Mouse (Mus musculus) liver (tissue): ENCODE data around the gene Adam29.

Experiments used
- DNase-seq: peaks from one replicate; pipeline ENCODE4 v3.0.0-alpha.2; 2020; ENCODE audit warnings: mixed read lengths

The Adam29 gene

DNA sequence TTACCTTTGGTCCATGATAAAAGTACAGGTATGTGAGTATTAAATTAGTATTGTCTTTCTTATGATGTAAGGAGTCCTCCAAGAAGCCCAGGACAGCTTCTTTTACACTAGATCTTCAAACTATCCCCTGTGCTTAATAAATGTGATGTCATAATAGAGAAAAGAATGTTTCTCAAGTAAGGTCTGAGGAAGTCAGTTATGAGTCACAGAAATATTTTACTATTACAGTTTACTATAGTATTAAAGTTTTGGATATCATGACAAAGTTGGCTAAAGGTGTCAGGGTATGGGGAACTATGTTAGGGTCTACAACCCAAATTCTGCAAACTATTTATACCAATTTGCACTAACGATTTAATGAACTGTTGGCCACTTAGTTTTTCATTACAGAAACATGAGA lies at the start of gene Adam29:
Gene Adam29, minus strand, starts transcription at position 101 of the 400 bp plus-strand sequence.
- DNase-seq, result no peak

GRCm38 (mm10) chr8:55940526-55940880 lies 33.8 kb upstream of the Adam29 start:
- peak; percentile 35 for DNase-seq

- peak; percentile 2 for DNase-seq
These were observed 33.2 kb upstream of the Adam29 start, which contains the start of gene Glra3 for GRCm38 (mm10) chr8:55939870-55940525. Gene Glra3, plus strand, starts transcription at chr8:55940460.
